ENCODE assay signal across 12 mouse cellular contexts in the genomic region with DNA sequence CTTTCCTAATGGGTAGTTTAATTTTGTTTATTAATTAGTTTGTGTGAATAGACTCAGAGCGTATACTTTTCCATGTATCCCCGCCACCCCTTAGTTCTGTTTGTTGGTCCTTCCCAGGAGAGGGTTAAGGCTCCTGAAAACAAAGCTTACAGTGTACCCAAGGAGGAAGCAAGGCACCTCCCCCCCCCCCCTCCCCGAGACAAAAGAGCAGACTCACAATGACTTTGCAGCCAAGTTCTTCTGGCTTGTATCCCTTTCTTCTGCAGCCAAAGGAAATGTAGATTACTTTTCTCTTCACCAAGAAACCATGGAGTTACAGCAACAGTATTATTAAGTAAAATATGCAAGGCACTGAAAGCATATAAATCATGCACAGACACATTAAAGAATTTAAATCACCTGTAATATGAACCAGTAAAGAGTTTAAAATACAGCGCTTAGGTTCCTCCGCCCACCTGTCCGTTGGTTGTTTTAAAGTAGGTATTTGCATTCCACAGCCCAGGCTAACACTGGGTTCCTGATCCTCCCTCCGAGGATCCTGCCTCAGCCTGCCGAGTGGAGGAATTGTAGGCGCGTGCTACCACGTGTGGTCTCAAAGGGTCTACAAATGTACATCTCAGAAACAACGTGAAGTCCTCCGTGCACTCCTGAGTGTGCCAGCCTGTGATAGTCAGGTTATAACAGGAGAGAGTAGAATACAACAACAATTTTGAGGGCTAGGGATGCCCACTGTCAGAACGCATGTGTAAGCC. TPM values are rescaled to one million over a fixed set of nuclear protein-coding genes. Genes with fewer than 3 reads are reported as not detected.
DNase-seq lines count a peak whose midpoint lies in the region; ATAC-seq and TF ChIP-seq lines count a peak whose summit lies in the region.
"Had no signal": no experiment of that assay in that cellular context is flagged by ENCODE, and none has a peak within 500 bp of the region (broad histone marks: within the 10 kb centered on the region; RNA-seq: fewer than 3 reads in every experiment).

No protein-coding gene starts in this region.

- no peaks in the 10 kb centered on the region for H3K27me3 ChIP-seq in heart, embryonic 13.5 days (replicated peaks)
- H3K27me3 ChIP-seq in E14TG2a.4 (ENCODE audit: insufficient read depth, low read length): no peaks in the 10 kb centered on the region
- H3K27me3 ChIP-seq in liver, embryonic 12.5 days (replicated peaks): no peaks in the 10 kb centered on the region
- H3K27me3 ChIP-seq: CH12.LX; forebrain, embryonic 12.5 days had no signal

- peaks cover 31% of the 10 kb centered on the region for H3K4me1 ChIP-seq in heart, embryonic 13.5 days
- H3K4me1 ChIP-seq in E14TG2a.4 (replicated peaks; ENCODE audit: low read depth, low read length): peaks cover 44% of the 10 kb centered on the region
- peaks cover 40% of the 10 kb centered on the region for H3K4me1 ChIP-seq in liver, embryonic 12.5 days

- H3K36me3 ChIP-seq in heart, embryonic 13.5 days: no peaks in the 10 kb centered on the region
- H3K36me3 ChIP-seq in E14TG2a.4 (ENCODE audit: insufficient read depth, low read length): peaks cover 2% of the 10 kb centered on the region
- peaks cover under 1% of the 10 kb centered on the region for H3K36me3 ChIP-seq in liver, embryonic 12.5 days
- H3K36me3 ChIP-seq: forebrain, embryonic 12.5 days had no signal

- no peak for TF ChIP-seq CTCF in E14TG2a.4 (conservative IDR thresholded peaks at IDR 0.05; ENCODE audit: low read length)

- no peaks in the 10 kb centered on the region for H3K9me3 ChIP-seq in heart, embryonic 13.5 days
- no peaks in the 10 kb centered on the region for H3K9me3 ChIP-seq in E14TG2a.4 (ENCODE audit: low read length)
- H3K9me3 ChIP-seq in liver, embryonic 12.5 days (replicated peaks): no peaks in the 10 kb centered on the region
- H3K9me3 ChIP-seq: forebrain, embryonic 12.5 days had no signal

- no peak overlapping the region for H3K4me3 ChIP-seq in heart, embryonic 13.5 days
- peak overlapping the region; percentile 43 for H3K4me3 ChIP-seq in E14TG2a.4 (replicated peaks; ENCODE audit: low read length)
- 0 out of 2 replicates have a peak overlapping the region, but pooled peaks have one; percentile 2 for H3K4me3 ChIP-seq in liver, embryonic 12.5 days
- H3K4me3 ChIP-seq: forebrain, embryonic 12.5 days had no signal

- H3K9ac ChIP-seq in heart, embryonic 13.5 days: peak overlapping the region; percentile 37; the same call in 1 of the 2 replicates
- H3K9ac ChIP-seq in liver, embryonic 12.5 days: peak overlapping the region; percentile 56
- H3K9ac ChIP-seq: forebrain, embryonic 12.5 days had no signal

- H3K4me2 ChIP-seq in heart, embryonic 13.5 days: peak overlapping the region; percentile 69
- peak overlapping the region; percentile 50 for H3K4me2 ChIP-seq in liver, embryonic 12.5 days
- H3K4me2 ChIP-seq: forebrain, embryonic 12.5 days had no signal

- peak overlapping the region; percentile 65 for H3K27ac ChIP-seq in heart, embryonic 13.5 days (replicated peaks)
- H3K27ac ChIP-seq in liver, embryonic 12.5 days: peak overlapping the region; percentile 100
- H3K27ac ChIP-seq: forebrain, embryonic 12.5 days had no signal

- ATAC-seq in heart, embryonic 13.5 days (ENCODE audit: extremely low read depth, insufficient number of reproducible peaks, low FRiP score, low TSS enrichment): no peak
- no peak for ATAC-seq in liver, embryonic 12.5 days

- WGBS in heart, embryonic 13.5 days: 50% methylated on average over 14 of the region's 14 CpGs
- 41% methylated on average over 14 of the region's 14 CpGs for WGBS in liver, embryonic 12.5 days (ENCODE audit: insufficient replicate concordance)

- DNase-seq in heart, adult 11 months: no peak
- DNase-seq in adipocyte (ENCODE audit: low spot score): peak; percentile 46
- DNase-seq in embryo, embryonic 10 days (ENCODE audit: low spot score): no peak
- DNase-seq in adrenal gland, postnatal 36 days: no peak
- DNase-seq in neural tube, embryonic 10.5 days (ENCODE audit: extremely low spot score, low spot score): no peak
- DNase-seq: heart, postnatal 10 days; lung, adult 2 months had no signal

RNA-seq across cellular contexts. Expression of gene Gclm, which starts 1.8 kb away (rescaled TPM):
- polyA plus RNA-seq in heart, embryonic 13.5 days (2015; fragmentation: Nextera tagmentation; extraction: Ambion mirVana): 80.1 and 90.0 TPM in 2 replicates
- polyA plus RNA-seq in liver, embryonic 12.5 days (2016; fragmentation: Nextera tagmentation; extraction: Ambion mirVana): 596 and 604 TPM in 2 replicates
- 100 to 1,000 TPM; 111 to 119 TPM for total RNA-seq in adrenal gland, postnatal 36 days (2021)

RNA-seq across cellular contexts. Expression of gene Dnttip2, which starts 30.6 kb away (rescaled TPM):
- 44.5 and 45.0 TPM in 2 replicates for polyA plus RNA-seq in heart, embryonic 13.5 days (2015; fragmentation: Nextera tagmentation; extraction: Ambion mirVana)
- 68.3 and 68.6 TPM in 2 replicates for polyA plus RNA-seq in liver, embryonic 12.5 days (2016; fragmentation: Nextera tagmentation; extraction: Ambion mirVana)
- total RNA-seq in adrenal gland, postnatal 36 days (2021): 10 to 100 TPM; 39.8 to 44.5 TPM

RNA-seq across cellular contexts. Expression of gene Bcar3, which starts 50.3 kb away (rescaled TPM):
- polyA plus RNA-seq in heart, embryonic 13.5 days (2015; fragmentation: Nextera tagmentation; extraction: Ambion mirVana): 3.6 and 4.8 TPM in 2 replicates
- 5.5 and 6.8 TPM in 2 replicates for polyA plus RNA-seq in liver, embryonic 12.5 days (2016; fragmentation: Nextera tagmentation; extraction: Ambion mirVana)
- total RNA-seq in adrenal gland, postnatal 36 days (2021): 10 to 100 TPM; 57.8 to 66.6 TPM
